8 mouse cellular contexts compared by ENCODE assay signal in the genomic region with DNA sequence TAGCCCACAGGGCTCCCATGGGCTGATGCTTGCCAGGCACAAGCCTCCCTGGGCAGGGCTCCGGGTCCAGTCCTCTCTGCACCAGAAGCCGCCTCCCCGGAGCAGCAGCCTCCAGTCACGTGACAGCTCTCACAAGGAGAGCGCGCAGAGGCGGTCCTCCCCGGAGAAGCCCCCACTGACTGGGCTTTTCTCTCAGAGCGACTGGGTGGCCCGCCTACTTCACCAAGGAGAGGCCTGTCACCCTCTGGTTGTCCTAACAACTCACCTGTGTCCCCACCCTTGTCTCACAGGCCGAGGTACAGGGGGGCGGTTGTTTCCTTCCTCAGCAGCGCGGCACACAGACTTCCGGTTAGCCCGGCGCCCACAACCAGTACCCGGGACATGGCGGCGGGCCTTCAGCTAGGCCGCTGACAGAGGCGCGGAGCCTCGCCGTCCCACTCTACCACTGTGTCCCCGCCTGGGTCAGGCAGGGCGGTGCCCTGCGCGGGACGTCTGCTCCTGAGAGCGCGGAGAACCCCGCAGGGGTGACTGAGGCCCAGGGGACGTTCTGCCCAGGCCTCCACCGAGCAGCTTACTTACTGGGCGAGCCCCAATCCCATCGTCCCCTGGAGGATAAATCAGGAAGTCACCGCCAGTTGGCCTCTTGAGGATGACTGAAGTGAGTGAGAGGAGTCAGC. TPM values are rescaled to one million over a fixed set of nuclear protein-coding genes. Genes with fewer than 3 reads are reported as not detected.
DNase-seq lines count a peak whose midpoint lies in the region; ATAC-seq and TF ChIP-seq lines count a peak whose summit lies in the region.
"Not testable (repeated sequence)": the region's sequence is repeated elsewhere in the genome, so short reads cannot be mapped to it uniquely, and the experiment has no call there.

No protein-coding gene starts in this region.

- not testable (repeated sequence) for H3K27me3 ChIP-seq in forebrain, embryonic 14.5 days (replicated peaks; ENCODE audit: control insufficient read depth, insufficient read depth, low read length); heart, postnatal 0 days (ENCODE audit: control insufficient read depth, insufficient read depth, low read length); liver, embryonic 11.5 days (replicated peaks; ENCODE audit: control insufficient read depth, insufficient read depth, low read length)

- not testable (repeated sequence) for H3K36me3 ChIP-seq in forebrain, embryonic 14.5 days (ENCODE audit: control insufficient read depth, insufficient read depth, low read length); heart, postnatal 0 days (replicated peaks; ENCODE audit: control insufficient read depth, insufficient read depth, low read length); liver, embryonic 11.5 days (ENCODE audit: control insufficient read depth, insufficient read depth, low read length)

- DNase-seq in cerebellum, adult 11-12 months: peak; percentile 73
- peak; percentile 84 for DNase-seq in forebrain, embryonic 14.5 days (ENCODE audit: low spot score)
- peak; percentile 78 for DNase-seq in heart, postnatal 0 days (ENCODE audit: low spot score)
- DNase-seq in kidney, postnatal 25 days: peak; percentile 38 to 73
- peak; percentile 61 for DNase-seq in liver, embryonic 11.5 days (ENCODE audit: low spot score)
- peak; percentile 73 for DNase-seq in naive thymus-derived CD4-positive, alpha-beta T cell, adult 2 months (ENCODE audit: low read depth)
- DNase-seq in spleen, postnatal 4 days (ENCODE audit: low spot score in 2 of 2): peak; percentile 20 to 65

- not testable (repeated sequence) for H3K9me3 ChIP-seq in forebrain, embryonic 14.5 days (replicated peaks; ENCODE audit: control insufficient read depth, low read length); heart, postnatal 0 days (replicated peaks; ENCODE audit: control insufficient read depth, low read length); liver, embryonic 11.5 days (ENCODE audit: control insufficient read depth, low read length)

- not testable (repeated sequence) for TF ChIP-seq CTCF in heart, postnatal 0 days (IDR thresholded peaks at IDR 0.05; ENCODE audit: low read depth)

- not testable (repeated sequence) for TF ChIP-seq EP300 in heart, postnatal 0 days (IDR thresholded peaks at IDR 0.05; ENCODE audit: low read depth)

- ATAC-seq in CD4-positive, CD25-positive, alpha-beta regulatory T cell, adult 4 months: peak; percentile 91
- ATAC-seq in forebrain, embryonic 14.5 days: peak; percentile 100
- ATAC-seq in heart, postnatal 0 days (ENCODE audit: insufficient read depth, low read depth): peak; percentile 98
- peak; percentile 92 for ATAC-seq in liver, embryonic 11.5 days (replicated peaks; ENCODE audit: low FRiP score)

- H3K9ac ChIP-seq in forebrain, embryonic 14.5 days (ENCODE audit: low read length): peak overlapping the region; percentile 60
- peak overlapping the region; percentile 59 for H3K9ac ChIP-seq in heart, postnatal 0 days (replicated peaks; ENCODE audit: low read depth, low read length)
- H3K9ac ChIP-seq in liver, embryonic 11.5 days (ENCODE audit: low read depth, low read length): not testable (repeated sequence)

- peak overlapping the region; percentile 44 for H3K4me2 ChIP-seq in forebrain, embryonic 14.5 days (ENCODE audit: low read length)
- H3K4me2 ChIP-seq in heart, postnatal 0 days (ENCODE audit: low read depth, low read length): peak overlapping the region; percentile 63
- H3K4me2 ChIP-seq in liver, embryonic 11.5 days: peak overlapping the region; percentile 56

- WGBS in forebrain, embryonic 14.5 days: 8% methylated on average over 10 of the region's 38 CpGs
- 4% methylated on average over 10 of the region's 38 CpGs for WGBS in heart, postnatal 0 days
- 6% methylated on average over 8 of the region's 38 CpGs for WGBS in liver, embryonic 11.5 days

- peak overlapping the region; percentile 33 for H3K4me3 ChIP-seq in forebrain, embryonic 14.5 days (ENCODE audit: low read depth, low read length)
- H3K4me3 ChIP-seq in heart, postnatal 0 days (ENCODE audit: low read depth, low read length): peak overlapping the region; percentile 51
- peak overlapping the region; percentile 38 for H3K4me3 ChIP-seq in liver, embryonic 11.5 days (ENCODE audit: low read depth, low read length)

- peak overlapping the region; percentile 44; the same call in 1 of the 2 replicates for H3K27ac ChIP-seq in forebrain, embryonic 14.5 days (ENCODE audit: low read depth, low read length)
- peak overlapping the region; percentile 60 for H3K27ac ChIP-seq in heart, postnatal 0 days (ENCODE audit: low read depth)
- not testable (repeated sequence) for H3K27ac ChIP-seq in liver, embryonic 11.5 days (ENCODE audit: low read depth, low read length)

- H3K4me1 ChIP-seq in forebrain, embryonic 14.5 days (ENCODE audit: control insufficient read depth, insufficient read depth, low read length); heart, postnatal 0 days (ENCODE audit: control insufficient read depth, insufficient read depth); liver, embryonic 11.5 days (replicated peaks; ENCODE audit: control insufficient read depth, insufficient read depth, low read length): not testable (repeated sequence)

RNA-seq across cellular contexts. Expression of a gene that starts 35.3 kb away (rescaled TPM):
- polyA plus RNA-seq in CD4-positive, CD25-positive, alpha-beta regulatory T cell, adult 4 months (2017; shearing (Covaris generic)): not detected
- not detected in 2 replicates for polyA plus RNA-seq in forebrain, embryonic 14.5 days (2014; fragmentation: Nextera tagmentation; extraction: Ambion mirVana)
- not detected in 2 replicates for total RNA-seq in heart, postnatal 0 days (2014; rRNA removed; ENCODE audit: low replicate concordance)
- not detected in 2 replicates for polyA plus RNA-seq in heart, postnatal 0 days (2015; fragmentation: Nextera tagmentation; extraction: Ambion mirVana)
- polyA plus RNA-seq in liver, embryonic 11.5 days (2014; fragmentation: Nextera tagmentation; extraction: Ambion mirVana): not detected in 2 replicates
